8 mouse cellular contexts compared by ENCODE assay signal in the genomic region with DNA sequence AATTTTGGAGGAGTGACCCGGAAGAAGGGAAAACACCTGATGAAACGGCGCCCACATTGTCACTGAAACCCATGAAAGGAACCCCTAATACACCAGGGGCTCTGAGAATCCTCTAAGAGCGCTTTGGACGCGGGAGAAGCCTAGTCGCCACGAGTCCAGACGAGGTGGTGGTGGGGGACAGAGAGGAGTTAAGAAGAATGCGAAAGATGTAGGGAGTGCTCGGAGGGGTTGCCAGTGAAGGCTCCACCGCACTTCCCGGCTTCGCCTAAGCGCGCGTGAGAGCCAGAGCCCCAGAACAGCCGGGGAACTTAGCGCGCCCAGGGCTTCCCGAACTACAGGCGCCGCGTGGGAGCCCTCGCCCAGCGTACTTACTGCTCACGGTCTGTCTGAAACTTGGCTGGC. TPM values are rescaled to one million over a fixed set of nuclear protein-coding genes. Genes with fewer than 3 reads are reported as not detected.
DNase-seq lines count a peak whose midpoint lies in the region; ATAC-seq and TF ChIP-seq lines count a peak whose summit lies in the region.

No protein-coding gene starts in this region.

- intact Hi-C loops in gastrocnemius, adult 2 months (cut with DNase I): no loop called here
- intact Hi-C loops in left cerebral cortex, postnatal 14 days (cut with DNase I): loop anchor here (5.0 kb wide), 1 partner anchor 723 kb away; no protein-coding TSS in a partner anchor

- H3K4me2 ChIP-seq in forebrain, postnatal 0 days (ENCODE audit: low read depth): peak overlapping the region; percentile 99
- peak overlapping the region; percentile 97 for H3K4me2 ChIP-seq in limb, embryonic 15.5 days

- no peak for TF ChIP-seq CTCF in gastrocnemius, adult 2 months (IDR thresholded peaks at IDR 0.05)
- no peak for TF ChIP-seq CTCF in forebrain, postnatal 0 days (IDR thresholded peaks at IDR 0.05; ENCODE audit: low read depth)
- TF ChIP-seq CTCF in olfactory bulb, adult 2 months (IDR thresholded peaks at IDR 0.05; ENCODE audit: insufficient read depth, low read depth, low read length): no peak

- no peaks in the 10 kb centered on the region for H3K36me3 ChIP-seq in forebrain, postnatal 0 days (ENCODE audit: insufficient read depth)
- no peaks in the 10 kb centered on the region for H3K36me3 ChIP-seq in limb, embryonic 15.5 days

- peak overlapping the region; percentile 94 for H3K4me3 ChIP-seq in gastrocnemius, adult 2 months
- peak overlapping the region; percentile 75 for H3K4me3 ChIP-seq in forebrain, postnatal 0 days (ENCODE audit: low read depth, low read length)
- H3K4me3 ChIP-seq in limb, embryonic 15.5 days: peak overlapping the region; percentile 70
- 0 out of 2 replicates have a peak overlapping the region, but pooled peaks have one; percentile 6 for H3K4me3 ChIP-seq in olfactory bulb, adult 2 months (ENCODE audit: insufficient read depth, low read depth, low read length)

- 3% methylated on average over 27 of the region's 27 CpGs for WGBS in forebrain, postnatal 0 days
- WGBS in limb, embryonic 15.5 days: 1% methylated on average over 27 of the region's 27 CpGs
- WGBS in olfactory bulb, adult 2 months: 3% methylated on average over 27 of the region's 27 CpGs

- peaks cover 17% of the 10 kb centered on the region for H3K27me3 ChIP-seq in forebrain, postnatal 0 days (ENCODE audit: insufficient read depth, low read length)
- H3K27me3 ChIP-seq in limb, embryonic 15.5 days: peaks cover 52% of the 10 kb centered on the region

- H3K27ac ChIP-seq in gastrocnemius, adult 2 months: no peak overlapping the region
- H3K27ac ChIP-seq in forebrain, postnatal 0 days (ENCODE audit: low read depth, low read length): peak overlapping the region; percentile 96
- H3K27ac ChIP-seq in limb, embryonic 15.5 days: 0 out of 2 replicates have a peak overlapping the region, but pooled peaks have one; percentile 11
- no peak overlapping the region for H3K27ac ChIP-seq in olfactory bulb, adult 2 months (ENCODE audit: insufficient read depth, low read depth, low read length)

- TF ChIP-seq POLR2A in olfactory bulb, adult 2 months (IDR thresholded peaks at IDR 0.05; ENCODE audit: insufficient read depth, low read depth, low read length): no peak

- DNase-seq in gastrocnemius, adult 2 months: peak; percentile 25
- DNase-seq in gastrocnemius, adult 8-10 months (ENCODE audit: low spot score in 2 of 2): no peak
- peak; percentile 85 for DNase-seq in ES-CJ7 (ENCODE audit: low read depth, low spot score)
- peak; percentile 51 for DNase-seq in forebrain, postnatal 0 days
- DNase-seq in left cerebral cortex, postnatal 14 days (ENCODE audit: low spot score in 2 of 2): no peak
- DNase-seq in yolk sac, embryonic 10.5 days (ENCODE audit: low spot score): no peak

- no peaks in the 10 kb centered on the region for H3K4me1 ChIP-seq in forebrain, postnatal 0 days (ENCODE audit: insufficient read depth)
- H3K4me1 ChIP-seq in limb, embryonic 15.5 days: peaks cover 33% of the 10 kb centered on the region
- peaks cover 24% of the 10 kb centered on the region for H3K4me1 ChIP-seq in olfactory bulb, adult 2 months (ENCODE audit: control insufficient read depth, insufficient read depth, low read length)

- no peaks in the 10 kb centered on the region for H3K9me3 ChIP-seq in forebrain, postnatal 0 days (ENCODE audit: low read length)
- H3K9me3 ChIP-seq in limb, embryonic 15.5 days: no peaks in the 10 kb centered on the region

- no peak for ATAC-seq in forebrain, postnatal 0 days
- ATAC-seq in limb, embryonic 15.5 days (ENCODE audit: insufficient number of reproducible peaks, low FRiP score, low TSS enrichment, low read depth): no peak

- H3K9ac ChIP-seq in forebrain, postnatal 0 days: peak overlapping the region; percentile 81
- peak overlapping the region; percentile 17; the same call in 1 of the 2 replicates for H3K9ac ChIP-seq in limb, embryonic 15.5 days

RNA-seq across cellular contexts. Expression of gene Satb2, which starts 7.7 kb away (rescaled TPM):
- total RNA-seq in gastrocnemius, adult 2 months (2021): under 1 TPM; 0.22 to 0.28 TPM
- total RNA-seq in gastrocnemius, adult 8-10 months (2022): under 1 TPM; 0.16 to 0.59 (median 0.18) TPM
- 57.1 and 106 TPM in 2 replicates for total RNA-seq in forebrain, postnatal 0 days (2014; rRNA removed)
- polyA plus RNA-seq in forebrain, postnatal 0 days (2015; fragmentation: Nextera tagmentation; extraction: Ambion mirVana): 21.7 and 43.1 TPM in 2 replicates
- 4.3 and 5.6 TPM in 2 replicates for polyA plus RNA-seq in limb, embryonic 15.5 days (2015; fragmentation: Nextera tagmentation; extraction: Ambion mirVana)
- polyA plus RNA-seq in olfactory bulb, adult 2 months (2012; ENCODE audit: insufficient read depth, insufficient read length, low replicate concordance, missing spikeins): not detected in 2 replicates
- 100 to 1,000 TPM in 1 of 2 experiments, 10 to 100 TPM in 1; 99.7 to 109 TPM for total RNA-seq in left cerebral cortex, postnatal 14 days (2021)

Comparison
In these comparisons a context has a peak if more than half of its experiments do, and no peak if none do; other contexts are left out.
1. DNase-seq: peak in gastrocnemius, adult 2 months (single experiment), ES-CJ7 (single experiment) and forebrain, postnatal 0 days (single experiment); none in gastrocnemius, adult 8-10 months (0 of 2), left cerebral cortex, postnatal 14 days (0 of 2) and yolk sac, embryonic 10.5 days (single experiment).
2. H3K27ac ChIP-seq: peak in forebrain, postnatal 0 days (single experiment) and limb, embryonic 15.5 days (single experiment); none in gastrocnemius, adult 2 months (single experiment) and olfactory bulb, adult 2 months (single experiment).
3. H3K4me3 ChIP-seq: peak in every context shown above with its lines; median percentile 94 in gastrocnemius, adult 2 months; 75 in forebrain, postnatal 0 days; 70 in limb, embryonic 15.5 days; 6 in olfactory bulb, adult 2 months.
4. RNA of gene Satb2, which starts 7.7 kb away (total RNA-seq): 99.7 to 109 TPM in left cerebral cortex, postnatal 14 days and 57.1 to 106 TPM in forebrain, postnatal 0 days; 0.22 to 0.28 TPM in gastrocnemius, adult 2 months and 0.16 to 0.59 TPM in gastrocnemius, adult 8-10 months; every median in the first group is over 10 times any median in the second.